Mouse (Mus musculus) hindbrain, postnatal 0 days (tissue): ENCODE data around the gene Hoxa4. TPM values are rescaled to one million over a fixed set of nuclear protein-coding genes. Genes with fewer than 3 reads are reported as not detected.

Experiments used
- ATAC-seq: fragments of 200-750 bp; cut with Nextera tagmentation; 2 replicates; pipeline ENCODE4 v1.8.0; 2017; ENCODE audit warnings: mild to moderate bottlenecking, moderate TSS enrichment, moderate library complexity
- DNase-seq: peaks from one replicate; pipeline ENCODE4 v3.0.0-alpha.2; 2015; ENCODE audit warnings: low spot score
- H3K27ac ChIP-seq: fragments of 300-500 bp; sonication (generic); 2 replicates; pipeline ENCODE4 v1.5.1; 2014; ENCODE audit warnings: mild to moderate bottlenecking
- H3K27me3 ChIP-seq: fragments of 300-500 bp; sonication (generic); 2 replicates; pipeline ENCODE4 v1.6.1; 2014; ENCODE audit warnings: low read length, mixed read lengths; ENCODE audit not compliant: insufficient read depth
- H3K36me3 ChIP-seq: fragments of 300-500 bp; sonication (generic); 2 replicates; pipeline ENCODE4 v1.6.1; 2014; ENCODE audit warnings: low read length, mixed read lengths; ENCODE audit not compliant: insufficient read depth
- H3K4me1 ChIP-seq: fragments of 300-500 bp; sonication (generic); 2 replicates; pipeline ENCODE4 v1.6.1; 2014; ENCODE audit warnings: antibody characterized with exemption, low read length, mixed read lengths; ENCODE audit not compliant: insufficient read depth
- H3K4me2 ChIP-seq: fragments of 300-500 bp; sonication (generic); 2 replicates; pipeline ENCODE4 v1.6.1; 2014; ENCODE audit warnings: low read depth, mild to moderate bottlenecking, low read length, moderate library complexity, mixed read lengths
- H3K4me3 ChIP-seq: fragments of 300-500 bp; sonication (generic); 2 replicates; pipeline ENCODE4 v1.5.1; 2014; ENCODE audit warnings: low read length
- H3K9ac ChIP-seq: fragments of 300-500 bp; sonication (generic); replicated peaks from 2 replicates; pipeline ENCODE4 v1.6.1; 2014; ENCODE audit warnings: mild to moderate bottlenecking, low read length, moderate library complexity, mixed read lengths
- H3K9me3 ChIP-seq: fragments of 300-500 bp; sonication (generic); 2 replicates; pipeline ENCODE4 v1.6.1; 2016; ENCODE audit warnings: low read length, mixed read lengths
- CTCF ChIP-seq: IDR thresholded peaks from 2 replicates; pipeline ENCODE4 v1.5.1; 2016; ENCODE audit warnings: antibody characterized with exemption, control low read depth, low read depth
- WGBS: fragments of 180-500 bp; shearing (Covaris S2); extraction: QIAGEN DNeasy Blood & Tissue Kit; methylation state at CpG from one replicate; pipeline ENCODE4 v1.1.7; 2014; 5-methylcytosine and 5-hydroxymethylcytosine counted together
- polyA plus RNA-seq: library from polyadenylated mRNA; unstranded; fragments of >200 nt; fragmentation: Nextera tagmentation; extraction: Ambion mirVana; gene quantifications from 2 replicates; pipeline ENCODE4 v1.2.1, GENCODE M21; 2015
- total RNA-seq: library from RNA; depleted of rRNA; stranded (reverse); fragments of >200 nt; gene quantifications from 2 replicates; pipeline ENCODE4 v1.2.3, GENCODE M21; 2014

The Hoxa4 gene
- total and polyA plus RNA-seq, 2 experiments from 2014 or later: 4.8 to 12.0 TPM

- no peak for ATAC-seq
- H3K27ac ChIP-seq: no peak overlapping the region
- H3K4me2 ChIP-seq: no peak overlapping the region
- no peak for TF ChIP-seq CTCF
- no peaks in the 10 kb centered on the region for H3K36me3 ChIP-seq
- no peak overlapping the region for H3K4me3 ChIP-seq
- no peaks in the 10 kb centered on the region for H3K9me3 ChIP-seq
- DNase-seq: no peak
- H3K27me3 ChIP-seq: peaks cover 93% of the 10 kb centered on the region
- 2% methylated on average over 24 of the region's 24 CpGs for WGBS
- no peaks in the 10 kb centered on the region for H3K4me1 ChIP-seq
- no peak overlapping the region for H3K9ac ChIP-seq
Measured at GRCm38 (mm10) chr6:52223939-52224760, 32.6 kb upstream of the Hoxa4 start.

GRCm38 (mm10) chr6:52222729-52223128 is 31.2 kb upstream of the Hoxa4 start:
- ATAC-seq: no peak
- Histone ChIP-seq H3K27ac (no peak overlapping the region), H3K9me3 (no peaks in the 10 kb centered on the region), H3K4me1 (no peaks in the 10 kb centered on the region), H3K9ac (no peak overlapping the region), H3K4me2 (no peak overlapping the region), H3K36me3 (no peaks in the 10 kb centered on the region), H3K4me3 (no peak overlapping the region), H3K27me3 (peaks cover 96% of the 10 kb centered on the region)
- DNase-seq: no peak
- TF ChIP-seq CTCF: no peak
- 21% methylated on average over 13 of the region's 13 CpGs for WGBS

DNA sequence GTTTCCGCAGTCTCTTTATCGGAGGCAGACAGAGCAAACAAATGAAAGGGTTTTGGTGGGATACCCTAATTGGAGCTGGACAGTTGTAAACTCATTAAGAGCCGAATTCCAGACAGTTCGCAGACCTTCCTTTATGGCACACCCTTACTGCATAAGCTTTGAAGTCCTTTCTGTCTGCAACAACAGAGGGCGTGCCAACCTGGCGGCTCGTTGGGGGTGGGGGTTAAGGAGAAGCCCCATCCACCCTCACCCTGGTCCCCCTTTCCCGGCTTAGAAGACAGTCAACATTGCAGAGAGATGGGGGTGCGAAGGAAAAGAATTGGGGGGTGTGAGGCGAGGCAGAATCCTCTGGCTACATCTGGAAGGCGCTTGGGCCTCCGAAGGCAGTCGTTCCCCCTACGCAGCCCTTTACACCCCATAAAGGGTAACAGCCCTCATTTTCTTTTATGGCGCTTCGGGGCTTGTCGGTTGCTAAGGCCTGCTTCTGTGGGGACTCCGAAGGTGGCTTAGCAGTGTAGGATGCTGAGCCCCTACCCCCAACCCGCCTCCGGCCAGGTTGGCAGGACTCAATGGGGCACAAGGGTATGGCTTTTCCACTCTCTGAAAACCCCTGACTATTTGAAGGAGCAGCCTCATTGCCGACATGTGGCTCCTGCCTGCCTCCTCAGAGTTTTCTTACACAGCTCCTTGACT is 30.6 kb upstream of the Hoxa4 start:
- no peaks in the 10 kb centered on the region for H3K36me3 ChIP-seq
- H3K4me2 ChIP-seq: peak overlapping the region; percentile 84; the same call in 1 of the 2 replicates
- H3K9ac ChIP-seq: no peak overlapping the region
- 8% methylated on average over 21 of the region's 21 CpGs for WGBS
- no peaks in the 10 kb centered on the region for H3K4me1 ChIP-seq
- TF ChIP-seq CTCF: no peak
- peak overlapping the region; percentile 49 for H3K4me3 ChIP-seq
- H3K27me3 ChIP-seq: peaks cover 96% of the 10 kb centered on the region
- no peaks in the 10 kb centered on the region for H3K9me3 ChIP-seq
- ATAC-seq (peak; percentile 27; the same call in 1 of the 2 replicates), DNase-seq (no peak)
- no peak overlapping the region for H3K27ac ChIP-seq

- TF ChIP-seq CTCF: peak; percentile 99
- Histone ChIP-seq H3K9me3 (no peaks in the 10 kb centered on the region), H3K4me3 (peak within 1 kb of the TSS; percentile 49), H3K27ac (no peak within 1 kb of the TSS), H3K4me2 (peak within 1 kb of the TSS; percentile 84), H3K9ac (peak within 1 kb of the TSS; percentile 43; the same call in 1 of the 2 replicates), H3K4me1 (no peaks in the 10 kb centered on the region), H3K27me3 (peaks cover 96% of the 10 kb centered on the region), H3K36me3 (no peaks in the 10 kb centered on the region)
- ATAC-seq: peak; percentile 75
- 1% methylated on average over 46 of the region's 46 CpGs for WGBS
- DNase-seq: peak; percentile 91
Measured at GRCm38 (mm10) chr6:52221337-52221992, 29.9 kb upstream of the Hoxa4 start, which contains the start of gene Hoxa7. Gene Hoxa7 (minus strand): TSS chr6:52221854.

DNA sequence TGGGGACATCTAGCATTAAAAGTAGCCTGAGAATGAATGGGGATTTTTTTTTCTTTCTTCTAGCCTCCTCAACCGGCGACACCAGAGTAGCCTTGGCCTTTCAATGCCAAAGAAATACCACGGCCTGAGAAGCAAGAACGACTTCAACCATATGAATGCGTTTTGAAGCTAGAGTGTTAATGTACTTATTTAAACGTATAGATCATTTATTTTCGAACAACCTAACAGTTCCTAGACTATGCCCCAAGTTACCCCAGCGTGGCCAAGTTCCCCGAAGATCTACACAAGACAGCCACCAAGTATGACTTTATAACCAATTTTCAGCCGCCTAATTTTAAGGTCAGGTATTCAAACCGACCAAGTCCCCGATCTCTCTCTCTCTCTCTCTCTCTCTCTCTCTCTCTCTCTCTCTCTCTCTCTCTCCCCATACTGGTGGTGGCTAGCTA is 29.3 kb upstream of the Hoxa4 start:
- Histone ChIP-seq H3K9ac (no peak overlapping the region), H3K9me3 (no peaks in the 10 kb centered on the region), H3K27ac (no peak overlapping the region), H3K4me2 (peak overlapping the region; percentile 84), H3K36me3 (no peaks in the 10 kb centered on the region), H3K4me1 (no peaks in the 10 kb centered on the region), H3K27me3 (peaks cover 96% of the 10 kb centered on the region), H3K4me3 (peak overlapping the region; percentile 49)
- DNase-seq (no peak), ATAC-seq (no peak)
- 5% methylated on average over 12 of the region's 12 CpGs for WGBS
- no peak for TF ChIP-seq CTCF

DNA sequence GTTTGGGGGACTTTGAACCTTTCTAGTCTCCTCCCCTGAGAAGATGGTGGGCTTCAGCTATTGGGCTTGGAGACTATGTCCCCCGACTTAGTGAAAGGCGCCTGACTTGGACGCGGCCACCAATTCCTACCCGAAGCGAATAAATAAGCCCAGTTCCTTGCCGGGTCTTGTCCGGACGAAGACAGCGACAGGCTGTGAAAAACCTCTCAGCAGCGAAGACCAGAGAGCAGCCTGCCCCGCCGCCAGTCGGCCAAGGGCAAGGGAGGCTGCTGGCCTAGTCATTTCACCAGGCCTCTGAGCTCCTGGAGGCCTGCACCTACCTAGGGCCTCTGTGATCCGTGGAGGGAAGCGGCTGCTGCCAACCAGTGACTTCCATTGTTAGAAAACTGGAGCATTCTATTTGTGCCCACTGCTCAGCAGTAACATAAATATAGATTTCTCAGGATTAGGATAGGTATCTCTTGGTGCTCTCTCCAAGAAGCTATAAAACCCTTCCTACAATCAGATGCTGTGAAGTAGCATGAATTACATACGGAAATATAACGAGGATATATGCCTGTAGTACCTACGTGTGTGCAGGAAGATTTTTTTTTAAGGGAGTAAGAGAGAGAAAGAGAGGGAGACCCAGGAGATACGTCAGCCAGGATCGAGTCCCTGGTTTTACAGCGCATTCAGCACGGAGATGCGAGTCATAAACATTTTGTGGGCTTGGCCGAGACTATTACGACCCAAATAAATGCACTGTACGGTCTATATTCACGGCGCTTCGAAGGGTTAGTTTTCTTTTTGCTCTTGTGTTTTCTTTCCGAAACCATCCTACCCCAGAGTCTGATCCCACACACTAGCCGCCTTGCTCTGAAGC is 28.7 kb upstream of the Hoxa4 start:
- Histone ChIP-seq H3K4me2 (no peak overlapping the region), H3K9ac (no peak overlapping the region), H3K4me3 (no peak overlapping the region), H3K9me3 (no peaks in the 10 kb centered on the region), H3K36me3 (no peaks in the 10 kb centered on the region), H3K27ac (no peak overlapping the region), H3K27me3 (peaks cover 96% of the 10 kb centered on the region), H3K4me1 (no peaks in the 10 kb centered on the region)
- ATAC-seq (no peak), DNase-seq (no peak)
- no peak for TF ChIP-seq CTCF
- 16% methylated on average over 32 of the region's 32 CpGs for WGBS
